Mouse (Mus musculus) gastrocnemius, postnatal 10 days (tissue): ENCODE measurements around the gene Eipr1. TPM values are rescaled to one million over a fixed set of nuclear protein-coding genes. Genes with fewer than 3 reads are reported as not detected.
"Not testable (repeated sequence)": the region's sequence is repeated elsewhere in the genome, so short reads cannot be mapped to it uniquely, and the experiment has no call there.

ENCODE experiments used
- DNase-seq: peaks from one replicate; pipeline ENCODE4 v3.0.0; 2021; ENCODE audit warnings: mixed read lengths
- total RNA-seq, 2 experiments: library from RNA; stranded (reverse); gene quantifications; 2 replicates each; pipeline ENCODE4 v1.2.3; 2021

Gene Eipr1
- total RNA-seq, 2 experiments from 2014 or later, result 6.4 to 6.9 TPM

- DNase-seq, result no peak
Measured at GRCm38 (mm10) chr12:28889068-28889674, 137.6 kb downstream of the Eipr1 start.

DNA sequence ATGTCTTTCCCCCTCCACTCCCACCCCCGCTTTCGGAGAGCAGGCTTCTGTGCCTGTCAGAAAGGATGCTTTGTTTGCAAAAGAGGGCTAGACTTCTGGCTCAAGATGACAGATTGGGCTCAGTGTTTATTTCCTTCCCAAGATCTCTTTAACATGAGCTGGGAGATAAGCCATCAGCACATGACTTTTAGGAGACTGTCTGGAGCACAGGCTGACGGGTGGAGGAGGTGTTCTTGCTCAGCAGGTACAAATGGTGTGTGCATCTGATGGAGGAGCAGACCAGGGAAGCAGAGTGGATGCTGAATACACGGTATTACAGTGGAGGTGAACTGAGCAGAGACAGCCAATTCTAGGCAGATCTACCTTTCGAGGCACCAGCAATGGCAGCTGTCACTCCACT lies 139.9 kb downstream of the Eipr1 start:
- no peak for DNase-seq

GRCm38 (mm10) chr12:28896577-28896976 lies 145.0 kb downstream of the Eipr1 start:
- no peak for DNase-seq

- no peak for DNase-seq
Measured at GRCm38 (mm10) chr12:28898307-28898706, 146.7 kb downstream of the Eipr1 start.

GRCm38 (mm10) chr12:28899696-28900095 lies 148.1 kb downstream of the Eipr1 start:
- DNase-seq, result no peak

DNA sequence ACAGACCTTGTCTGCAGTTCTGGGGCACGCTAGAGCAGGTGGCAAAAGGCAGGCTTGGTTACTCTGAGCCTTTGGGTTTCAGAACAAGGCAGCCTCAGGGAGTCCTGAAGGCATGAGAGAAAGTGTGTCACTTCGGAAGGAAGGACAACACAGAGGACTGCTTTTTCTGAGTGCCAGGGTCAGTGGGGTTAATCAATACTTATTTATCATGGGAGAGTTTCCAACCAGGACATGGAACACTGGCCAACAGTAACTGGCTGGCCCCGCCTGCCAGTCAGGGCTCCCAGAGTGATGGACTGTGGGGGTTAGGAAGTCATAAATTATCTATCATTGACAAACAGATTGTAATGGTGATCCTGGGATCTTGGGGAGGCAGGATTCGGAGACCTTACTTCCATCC lies 148.7 kb downstream of the Eipr1 start:
- DNase-seq, result no peak

DNA sequence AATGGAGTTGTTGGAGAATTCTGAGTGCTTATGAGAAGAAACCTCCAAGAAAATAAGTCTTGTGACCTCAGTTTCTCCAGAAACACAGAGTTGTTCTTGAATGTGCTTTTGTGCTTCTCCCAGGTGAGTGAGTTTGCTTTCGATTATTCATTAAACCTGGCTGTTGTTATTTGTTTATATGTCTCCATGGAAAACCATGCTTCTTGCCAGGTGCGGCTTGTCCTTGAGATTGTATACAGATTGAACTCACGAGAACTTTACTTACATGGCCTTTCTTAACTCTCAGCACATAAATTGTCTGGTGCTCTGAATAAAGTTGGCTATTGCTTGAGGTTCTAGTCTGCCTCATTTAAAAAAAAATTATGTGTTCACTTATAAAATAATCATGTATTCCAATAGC lies 150.5 kb downstream of the Eipr1 start:
- no peak for DNase-seq

DNA sequence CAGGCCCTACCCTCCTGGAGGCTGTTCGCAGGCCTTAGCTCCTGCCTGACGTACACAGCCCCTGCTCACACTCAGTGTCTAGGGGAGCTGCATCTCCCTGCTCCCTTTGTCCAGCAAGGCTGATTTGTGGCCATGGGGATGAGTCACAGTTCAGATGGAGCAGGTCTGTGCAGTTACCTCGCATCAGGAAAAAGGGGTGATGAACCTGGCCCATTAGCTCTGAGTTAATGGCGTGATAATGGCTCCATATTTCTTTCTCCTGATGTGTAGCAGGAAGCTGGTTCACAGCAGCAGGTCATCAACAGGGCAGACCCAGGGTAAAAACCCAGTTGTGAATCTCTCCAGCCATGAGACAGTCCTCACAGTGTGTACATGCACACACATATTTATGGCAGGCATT lies 151.5 kb downstream of the Eipr1 start:
- no peak for DNase-seq

- no peak for DNase-seq
Measured at GRCm38 (mm10) chr12:28905486-28905885, 153.9 kb downstream of the Eipr1 start.

- no peak for DNase-seq
Measured at GRCm38 (mm10) chr12:28906016-28906415, 154.4 kb downstream of the Eipr1 start.

GRCm38 (mm10) chr12:28906809-28907297 lies 155.2 kb downstream of the Eipr1 start:
- DNase-seq, result no peak

DNA sequence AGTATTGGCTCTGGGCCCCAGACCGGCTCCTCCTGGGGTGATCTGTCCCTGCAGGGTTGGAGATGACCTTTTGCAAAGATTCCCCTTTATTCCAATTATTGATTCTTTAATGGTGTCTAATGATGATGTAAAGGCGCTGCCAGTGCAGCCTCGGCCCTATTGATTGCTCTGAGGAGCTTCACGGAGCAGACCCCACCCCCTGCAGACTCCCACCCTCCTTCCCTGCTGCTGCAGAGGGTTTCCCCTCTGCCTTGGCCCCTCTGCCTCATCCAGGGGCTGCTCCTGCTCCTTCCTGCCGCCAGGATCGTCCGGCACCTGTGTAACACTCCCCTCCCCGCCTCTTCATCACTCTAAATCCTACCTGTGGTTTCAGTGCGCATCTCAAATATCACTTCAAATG lies 156.2 kb downstream of the Eipr1 start:
- no peak for DNase-seq

DNA sequence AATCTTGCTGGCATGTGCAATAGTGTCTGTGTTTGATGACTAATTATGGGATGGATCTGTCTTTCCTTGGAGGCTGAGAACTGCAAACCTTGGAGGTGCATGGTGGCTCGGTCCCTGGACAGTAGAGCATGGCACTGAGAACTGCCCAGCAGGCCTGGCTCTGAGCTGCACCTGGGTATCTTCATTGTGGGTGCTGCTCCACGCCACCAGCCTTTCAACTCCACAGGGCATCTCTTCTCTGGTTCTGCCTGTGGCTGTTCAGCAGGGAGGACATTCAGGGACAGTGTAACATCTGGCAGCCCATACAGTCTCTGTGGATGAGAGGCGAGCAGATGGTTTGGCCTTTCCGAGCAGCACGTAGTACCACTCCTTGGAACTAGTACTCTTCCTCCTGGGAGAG lies 158.2 kb downstream of the Eipr1 start:
- DNase-seq, result no peak

GRCm38 (mm10) chr12:28910568-28910967 lies 159.0 kb downstream of the Eipr1 start:
- no peak for DNase-seq

GRCm38 (mm10) chr12:28912351-28912936 lies 160.8 kb downstream of the Eipr1 start:
- no peak for DNase-seq

- no peak for DNase-seq
Measured at GRCm38 (mm10) chr12:28913099-28913498, 161.5 kb downstream of the Eipr1 start.

GRCm38 (mm10) chr12:28914056-28914455 lies 162.5 kb downstream of the Eipr1 start:
- not testable (repeated sequence) for DNase-seq

Other genes with a start within 250 kb of the Eipr1 start
- not detected for gene Dcdc2c, start 199.4 kb upstream of the Eipr1 start, total RNA-seq
- not detected for gene Allc, start 169.3 kb upstream of the Eipr1 start, total RNA-seq
- gene Colec11, start 128.4 kb upstream of the Eipr1 start, total RNA-seq, result 1 to 10 TPM; 1.1 to 1.5 TPM
- gene Rps7, start 115.8 kb upstream of the Eipr1 start, total RNA-seq, result 100 to 1,000 TPM; 322 to 387 TPM
- gene Rnaseh1, start 102.2 kb upstream of the Eipr1 start, total RNA-seq, result 1 to 10 TPM; 5.2 to 7.2 TPM
- gene Adi1, start 76.6 kb upstream of the Eipr1 start, total RNA-seq, result 10 to 100 TPM; 24.2 to 28.6 TPM
- gene Trappc12, start 1.3 kb upstream of the Eipr1 start, total RNA-seq, result 10 to 100 TPM; 15.0 to 18.4 TPM